Mouse (Mus musculus) left cerebral cortex, postnatal 14 days (tissue): Measurements from ENCODE around the gene Tymp. TPM values are rescaled to one million over a fixed set of nuclear protein-coding genes. Genes with fewer than 3 reads are reported as not detected.

Experiments used
- DNase-seq, 2 experiments: peaks; one replicate each; pipeline ENCODE4 v3.0.0; 2021 to 2022; ENCODE audit warnings: low spot score in 2 of 2, mixed read lengths in 1 of 2
- intact Hi-C: fragments of 180-260 bp; cut with DNase I; formaldehyde crosslinking; loops from one replicate; pipeline ENCODE4 v1.15.1; 2025
- long read RNA-seq, 2 experiments: library from polyadenylated mRNA; stranded (forward); transcript quantifications; one replicate each; pipeline ENCODE4 v2.0.0; 2021
- total RNA-seq, 2 experiments: library from RNA; stranded (reverse); gene quantifications; 2 replicates each; pipeline ENCODE4 v1.2.3; 2021

Tymp gene
- 1 to 10 TPM; 1.5 to 1.7 TPM for total RNA-seq
- long read RNA-seq, experiment 1, partial matches to known transcripts: 30 of 31 reads
- long read RNA-seq, experiment 1, other reads (novel, unspliced or antisense): 1 of 31 reads
- long read RNA-seq, experiment 2, partial matches to known transcripts: 16 of 17 reads
- long read RNA-seq, experiment 2, other reads (novel, unspliced or antisense): 1 of 17 reads

DNA sequence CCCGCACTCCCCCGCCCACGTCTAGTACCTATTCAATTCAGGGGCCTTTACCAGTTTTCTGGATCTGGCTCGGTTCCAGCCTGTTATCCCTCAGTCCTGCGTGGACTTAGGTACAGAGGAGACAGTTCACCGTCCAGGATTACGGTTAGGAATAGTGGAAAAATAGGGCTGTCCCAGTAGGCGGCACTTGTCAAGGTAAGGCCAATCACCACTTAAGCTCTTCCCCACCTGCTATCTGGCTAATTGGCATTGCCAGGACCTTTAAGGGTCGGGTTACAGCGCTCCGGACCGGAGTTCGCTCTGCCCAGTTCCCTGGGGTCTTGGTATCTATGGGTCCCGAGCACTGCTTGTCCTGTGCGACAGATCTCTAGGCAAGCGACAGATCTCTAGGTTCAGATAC lies at the start of gene Tymp:
Gene Tymp (minus strand): TSS at position 83 of the 400 bp plus-strand sequence.
- DNase-seq: no peak
- intact Hi-C loops: no loop called here

DNA sequence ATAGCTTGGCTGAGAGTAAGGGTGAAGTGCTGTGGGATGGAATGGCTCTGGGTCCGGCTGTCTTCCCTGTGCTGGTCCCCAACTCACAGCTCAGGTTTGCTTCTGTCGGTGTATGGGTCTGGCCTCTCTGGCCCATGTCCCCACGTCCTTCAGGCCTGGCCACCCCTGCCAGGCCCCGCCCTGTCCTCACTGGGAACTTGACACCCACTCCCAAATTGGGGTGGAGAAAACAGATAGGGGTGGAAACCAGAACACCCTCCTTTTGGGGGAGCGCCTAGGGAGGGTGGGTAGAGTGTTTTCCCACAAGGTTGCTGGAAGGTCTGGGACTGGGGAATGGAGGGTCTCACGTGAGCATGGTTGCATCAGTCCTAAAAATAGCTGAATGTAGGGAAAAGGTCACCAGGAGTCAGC lies 48.9 kb upstream of the Tymp start, which contains the start of gene Cpt1b:
Gene Cpt1b (minus strand): TSS at position 153 of the 411 bp plus-strand sequence.
- DNase-seq: no peak
- intact Hi-C loops: loop anchor here (5.0 kb wide), 1 partner anchor 43 kb away; the partner anchor contains the start of gene Klhdc7b

DNA sequence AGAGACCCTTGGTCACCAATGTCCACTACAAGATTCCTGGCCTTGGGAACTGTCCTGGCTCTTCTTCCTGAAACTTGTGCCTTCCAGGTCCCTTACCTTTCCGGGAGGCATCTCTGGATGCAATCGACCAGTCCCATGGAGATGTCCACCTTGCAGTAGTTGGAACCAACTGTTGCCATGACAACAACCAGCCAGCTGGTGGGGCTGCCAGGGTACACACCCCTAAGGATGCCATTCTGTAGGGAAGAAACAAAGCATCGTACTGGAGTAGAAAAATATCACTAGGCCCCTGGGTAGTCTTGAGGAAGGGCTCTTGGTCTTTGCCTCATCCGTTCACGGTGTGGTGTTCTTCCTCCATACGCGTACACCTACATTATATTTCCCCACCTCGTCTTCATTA lies 47.8 kb upstream of the Tymp start:
- intact Hi-C loops: loop anchor here (5.0 kb wide), 1 partner anchor 42 kb away; the partner anchor contains the start of gene Klhdc7b
- DNase-seq: no peak

DNA sequence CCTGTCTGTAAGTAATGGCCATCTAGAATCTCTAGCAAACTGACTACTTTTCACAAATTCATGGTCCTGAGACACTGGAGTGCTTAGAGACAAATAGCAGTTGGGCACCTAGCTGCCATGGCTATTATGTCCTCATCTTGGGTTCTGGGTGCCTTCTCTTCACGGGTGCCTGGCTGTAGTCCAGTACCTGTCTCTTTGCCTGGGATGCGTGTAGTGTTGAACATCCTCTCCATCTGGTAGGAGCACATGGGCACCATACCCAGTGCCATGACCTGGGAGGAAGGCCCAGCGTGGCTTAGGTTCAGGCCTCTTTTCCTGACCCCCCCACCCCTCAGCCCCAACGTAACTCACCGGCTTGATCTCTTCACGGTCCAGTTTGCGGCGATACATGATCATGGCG lies 45.1 kb upstream of the Tymp start:
- DNase-seq: no peak
- intact Hi-C loops: no loop called here

DNA sequence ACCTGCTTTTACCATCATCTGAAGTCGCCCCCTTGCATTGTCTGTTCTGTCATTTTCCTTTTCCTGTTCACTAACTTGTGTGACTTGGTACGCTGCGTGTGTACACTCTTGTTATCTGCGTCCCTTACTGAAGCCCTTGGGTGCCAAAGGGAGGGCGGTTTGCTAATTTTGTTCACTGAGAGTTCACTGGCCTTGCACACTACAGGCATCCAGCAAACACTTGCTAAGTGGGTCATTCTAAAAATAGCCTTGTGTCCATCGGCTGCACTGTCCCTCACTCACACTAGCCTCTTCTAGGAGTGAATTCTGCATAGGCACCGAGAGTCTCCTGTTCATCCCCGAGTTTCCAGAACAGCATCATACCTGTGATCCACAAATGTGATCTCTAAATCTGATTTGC lies 38.4 kb upstream of the Tymp start:
- DNase-seq: no peak
- intact Hi-C loops: no loop called here

DNA sequence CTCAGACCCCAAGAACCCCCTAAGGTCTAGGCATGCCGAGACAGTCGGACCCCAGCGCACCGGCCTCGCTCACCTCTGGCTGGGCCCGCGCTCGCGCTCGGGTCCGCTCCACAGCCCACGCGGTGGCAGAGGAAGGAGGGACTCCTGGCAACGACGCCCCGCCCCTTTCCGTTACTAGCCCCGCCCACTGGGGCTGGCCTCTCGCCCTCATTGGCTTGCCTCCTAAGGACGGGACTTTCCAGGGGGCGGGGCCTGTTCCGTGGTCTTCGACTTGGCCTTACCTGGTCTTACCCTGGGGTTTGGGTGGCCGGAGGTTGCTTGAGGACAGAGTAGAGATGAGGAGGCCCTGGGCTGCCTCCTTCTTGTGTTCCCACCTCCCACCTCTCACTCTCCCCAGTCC lies 33.3 kb upstream of the Tymp start, which contains the start of gene Syce3:
Gene Syce3 (minus strand): TSS at position 386 of the 400 bp plus-strand sequence.
- no peak for DNase-seq
- intact Hi-C loops: no loop called here

DNA sequence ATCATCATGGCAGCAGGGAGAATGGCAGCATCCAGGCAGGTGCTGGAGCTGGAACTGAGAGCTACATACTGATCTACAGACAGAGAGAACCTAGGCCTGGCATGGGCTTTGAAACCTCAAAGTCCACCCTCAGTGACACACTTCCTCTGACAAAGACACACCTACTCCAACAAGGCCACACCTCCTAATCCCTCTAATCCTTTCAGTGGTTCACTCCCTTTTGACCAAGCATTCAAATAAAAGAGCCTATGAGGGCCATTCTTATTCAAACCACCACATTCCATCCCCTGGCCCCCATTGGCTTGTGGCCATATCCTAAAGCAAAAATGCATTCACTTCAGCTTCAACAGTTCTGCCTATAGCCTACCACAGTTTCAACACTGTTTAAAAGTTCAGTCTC lies 29.9 kb upstream of the Tymp start:
- no peak for DNase-seq
- intact Hi-C loops: no loop called here

DNA sequence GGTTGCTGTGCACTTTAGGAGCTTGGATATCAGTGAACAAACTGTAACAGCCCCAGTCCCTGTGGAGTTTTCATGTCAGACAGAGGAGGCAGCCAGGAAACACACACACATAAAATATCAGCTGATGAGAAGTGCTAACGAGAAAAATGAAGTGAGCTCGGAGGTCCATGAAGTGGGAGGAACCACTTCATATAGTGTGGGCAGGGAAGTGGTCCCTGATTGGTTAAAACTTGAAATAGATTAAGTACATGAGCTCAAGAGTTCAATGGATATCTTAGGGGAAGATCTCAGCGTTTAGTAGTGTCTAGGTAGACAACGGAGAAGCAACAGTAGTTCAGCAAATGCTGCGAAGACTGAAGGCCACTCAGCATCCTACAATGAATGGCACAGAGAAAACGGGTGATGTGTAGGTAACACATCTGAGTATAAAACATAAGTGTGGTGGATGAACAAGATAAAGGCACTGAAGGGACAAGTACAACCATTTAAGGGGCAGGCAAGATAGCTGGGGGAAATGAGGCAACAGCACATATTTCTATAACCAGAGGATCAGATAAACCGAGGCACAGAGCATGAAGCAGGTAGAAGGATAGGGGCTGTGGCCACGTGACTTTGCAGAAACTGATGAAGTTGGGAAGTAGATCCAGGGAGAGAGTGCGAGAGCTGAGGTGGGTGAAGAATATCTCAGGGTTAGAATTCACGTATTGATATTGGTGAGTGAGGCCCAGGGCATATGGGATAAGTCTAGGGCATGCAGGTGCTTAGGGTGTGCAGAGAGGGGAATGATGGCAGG lies 28.2 kb upstream of the Tymp start:
- no peak for DNase-seq

DNA sequence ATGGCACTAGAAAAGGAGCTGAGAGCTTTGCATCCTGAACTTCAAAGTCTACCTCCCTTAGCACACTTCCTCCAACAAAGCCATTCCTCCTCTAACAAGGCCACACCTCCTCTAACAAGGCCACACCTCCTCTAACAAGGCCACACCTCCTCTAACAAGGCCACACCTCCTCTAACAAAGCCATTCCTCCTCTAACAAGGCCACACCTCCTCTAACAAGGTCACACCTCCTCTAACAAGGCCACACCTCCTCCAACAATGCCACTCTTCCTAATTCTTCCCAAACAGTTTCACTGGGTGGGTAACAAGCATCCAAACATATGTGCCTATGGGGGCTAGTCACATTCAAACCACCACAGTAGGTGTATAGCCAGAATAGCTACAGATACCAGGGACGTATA lies 25.6 kb upstream of the Tymp start:
- DNase-seq: no peak
- intact Hi-C loops: no loop called here

More for the DNA sequence above, 28.2 kb upstream of the Tymp start:
- intact Hi-C loops: no loop called here

DNA sequence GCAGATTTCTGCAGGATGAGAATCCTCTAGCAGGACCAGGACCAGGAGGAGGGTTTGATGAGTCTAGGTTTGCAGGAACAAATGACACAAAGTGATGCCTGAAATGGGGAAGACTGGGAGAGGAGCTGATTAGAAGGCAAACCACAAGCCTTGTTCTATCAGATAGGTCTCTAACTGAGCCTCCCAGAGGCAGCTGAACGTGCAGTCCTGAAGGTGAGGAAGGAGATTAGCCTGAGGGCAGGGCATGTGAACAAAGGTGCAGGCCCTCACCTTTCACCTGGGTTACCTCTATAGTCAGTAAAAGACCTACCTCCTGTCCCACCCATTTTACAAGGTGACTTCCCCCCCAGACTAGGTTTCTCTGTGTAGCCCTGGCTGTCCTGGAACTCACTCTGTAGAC lies 22.9 kb upstream of the Tymp start:
- intact Hi-C loops: no loop called here

DNA sequence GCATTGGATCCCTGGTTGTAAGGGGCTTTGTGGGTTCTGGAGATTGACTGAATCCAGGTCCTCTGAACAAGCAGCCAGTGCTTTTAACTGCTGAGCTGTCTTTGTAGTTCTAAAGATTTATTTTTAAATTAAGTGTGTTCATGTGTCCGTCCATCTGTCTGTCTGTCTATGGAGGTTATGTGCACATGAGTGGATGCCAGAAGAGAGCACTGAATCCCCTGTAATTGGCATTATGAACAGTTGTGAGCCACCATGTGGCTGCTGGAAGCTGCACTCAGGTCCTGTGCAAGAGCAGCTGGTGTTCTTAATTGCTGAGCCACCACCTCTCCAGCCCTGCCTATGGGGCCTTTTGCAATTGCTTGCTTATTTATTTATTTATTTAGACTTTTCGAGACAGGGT lies 21.3 kb upstream of the Tymp start:
- intact Hi-C loops: no loop called here
- DNase-seq: no peak

More for the DNA sequence above, 22.9 kb upstream of the Tymp start:
- no peak for DNase-seq

DNA sequence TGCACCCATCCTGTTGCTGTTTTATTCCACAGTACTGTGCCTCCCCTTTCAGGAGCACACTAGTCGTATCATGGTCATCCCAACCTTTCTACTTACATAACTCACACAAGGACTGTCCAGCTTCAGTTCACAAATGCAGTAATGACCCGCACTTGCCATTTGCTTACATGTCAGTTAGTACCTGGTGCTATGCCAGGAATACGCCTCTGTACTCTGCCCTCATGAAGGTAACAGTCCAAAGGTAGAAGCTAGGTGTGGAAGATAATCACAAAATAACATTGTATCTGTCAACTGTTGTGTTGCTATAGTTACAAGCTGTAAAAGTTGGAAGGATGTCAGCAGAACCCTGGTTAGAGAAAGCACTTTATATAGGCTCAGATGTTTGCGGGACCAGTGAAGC lies 20.0 kb upstream of the Tymp start:
- intact Hi-C loops: no loop called here
- DNase-seq: no peak

DNA sequence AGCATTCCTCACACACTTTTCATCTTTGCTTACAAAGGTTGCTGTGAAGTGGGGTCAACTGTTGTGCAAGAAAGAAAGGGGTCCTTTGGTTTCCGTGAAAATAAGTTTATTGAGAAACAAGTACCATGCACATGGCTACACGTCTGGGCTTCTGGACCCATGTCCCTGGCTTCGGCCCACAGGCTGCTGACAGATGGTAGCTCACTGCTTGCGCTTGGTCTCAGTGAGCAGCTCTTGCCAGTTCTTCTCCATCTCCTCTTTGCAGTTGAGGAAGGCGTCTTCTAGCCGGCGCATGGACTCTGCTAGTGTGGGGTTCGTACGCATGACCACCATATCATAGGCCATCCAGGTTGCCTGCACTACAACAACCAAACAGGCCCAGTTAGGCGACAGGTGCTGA lies 13.2 kb upstream of the Tymp start:
- intact Hi-C loops: no loop called here
- no peak for DNase-seq

DNA sequence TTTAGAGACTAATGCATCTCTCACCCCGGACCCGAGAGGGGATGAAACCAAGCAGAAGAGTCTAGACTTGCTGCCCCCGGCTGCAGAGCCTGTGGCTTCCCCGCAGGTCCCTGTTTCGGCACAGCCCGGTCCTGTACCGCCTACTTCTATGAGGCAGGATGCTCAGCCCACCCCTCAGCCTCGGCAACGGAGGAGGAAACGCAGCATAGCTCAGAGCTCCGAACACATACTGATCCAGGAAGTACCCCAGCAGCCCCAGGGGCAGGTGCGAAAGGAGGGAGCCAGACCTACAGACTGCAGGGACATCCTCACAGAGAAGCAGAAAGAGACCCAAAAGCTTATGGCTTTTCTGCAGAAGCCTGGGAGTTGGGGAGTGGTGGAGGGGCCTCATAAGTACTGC lies 10.3 kb upstream of the Tymp start:
- intact Hi-C loops: no loop called here
- no peak for DNase-seq

DNA sequence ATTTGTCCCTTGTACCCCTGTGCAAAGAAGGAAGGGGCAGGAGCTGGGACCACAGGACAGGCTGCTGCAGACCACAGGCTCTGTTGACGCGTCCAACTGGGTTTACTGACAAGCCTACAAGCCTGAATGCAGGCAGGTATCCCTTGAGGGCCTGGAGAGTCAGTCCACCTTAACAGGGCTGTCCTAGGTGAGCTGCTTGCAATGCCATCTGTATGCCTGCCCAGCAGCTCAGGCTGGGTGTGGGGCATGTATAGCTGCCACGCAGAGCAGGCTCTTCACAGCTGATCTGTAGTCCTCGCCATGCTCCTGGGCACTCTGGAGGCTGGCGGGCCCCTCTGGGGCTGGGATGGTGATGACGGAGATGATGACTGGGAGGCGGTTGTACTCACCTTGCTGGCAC lies 7.8 kb upstream of the Tymp start, which contains the start of gene Klhdc7b:
Gene Klhdc7b (plus strand): TSS at position 301 of the 400 bp plus-strand sequence.
- DNase-seq: no peak
- intact Hi-C loops: loop anchor here (5.0 kb wide), 1 partner anchor 43 kb away; the partner anchor contains the start of genes C730034F03Rik, Chkb, Cpt1b and Gm44502

DNA sequence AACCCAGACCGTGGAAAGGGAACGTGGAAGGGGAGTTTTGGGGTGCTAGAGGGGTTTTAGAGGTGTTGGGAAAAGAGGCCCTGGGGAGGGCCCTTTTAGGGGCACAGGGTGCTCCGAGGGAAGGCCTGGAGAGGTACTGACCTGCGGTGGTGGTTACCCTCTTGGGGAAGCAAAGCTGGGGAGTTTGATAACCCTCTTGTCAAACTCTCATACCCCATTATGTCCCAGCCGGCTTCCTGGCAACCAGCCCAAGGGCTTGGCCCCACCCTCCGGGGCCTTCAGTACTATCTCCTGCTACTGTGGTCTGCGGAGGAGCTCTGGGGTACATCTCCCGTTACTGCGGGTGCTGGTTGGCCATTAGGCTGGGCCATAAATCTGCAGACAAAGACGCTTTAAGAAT lies 2.6 kb upstream of the Tymp start:
- intact Hi-C loops: no loop called here
- no peak for DNase-seq

DNA sequence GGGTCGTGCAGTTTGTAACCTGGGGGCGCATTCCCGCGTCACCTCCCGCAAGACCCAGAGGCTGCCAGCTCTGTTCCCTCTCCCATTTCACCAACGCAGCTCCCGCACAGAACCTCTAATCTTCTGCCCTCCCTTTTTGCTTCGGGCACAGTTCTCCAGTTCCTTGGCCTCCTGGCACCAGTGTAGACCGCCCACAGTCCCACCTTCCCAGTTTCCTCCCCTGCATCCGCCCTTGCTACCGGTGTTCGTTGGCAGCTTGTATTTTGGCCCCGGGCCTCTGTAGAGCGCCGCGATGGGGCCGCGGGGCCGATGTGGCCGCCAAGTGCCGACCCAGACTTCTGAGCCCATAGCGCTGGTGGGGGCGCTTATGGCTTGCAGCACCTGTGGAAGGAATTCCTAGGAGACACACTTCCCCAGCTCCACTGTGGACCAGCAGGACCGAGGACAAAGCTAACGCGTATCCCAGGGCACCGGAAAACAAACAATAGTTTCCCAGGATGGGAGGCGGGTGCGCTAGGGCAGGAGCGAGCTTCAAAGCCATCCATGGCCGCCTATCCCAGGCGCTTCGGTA lies 2.1 kb upstream of the Tymp start, which contains the start of gene Odf3b:
Gene Odf3b (minus strand): TSS at position 452 of the 571 bp plus-strand sequence.
- intact Hi-C loops: no loop called here
- DNase-seq: no peak

DNA sequence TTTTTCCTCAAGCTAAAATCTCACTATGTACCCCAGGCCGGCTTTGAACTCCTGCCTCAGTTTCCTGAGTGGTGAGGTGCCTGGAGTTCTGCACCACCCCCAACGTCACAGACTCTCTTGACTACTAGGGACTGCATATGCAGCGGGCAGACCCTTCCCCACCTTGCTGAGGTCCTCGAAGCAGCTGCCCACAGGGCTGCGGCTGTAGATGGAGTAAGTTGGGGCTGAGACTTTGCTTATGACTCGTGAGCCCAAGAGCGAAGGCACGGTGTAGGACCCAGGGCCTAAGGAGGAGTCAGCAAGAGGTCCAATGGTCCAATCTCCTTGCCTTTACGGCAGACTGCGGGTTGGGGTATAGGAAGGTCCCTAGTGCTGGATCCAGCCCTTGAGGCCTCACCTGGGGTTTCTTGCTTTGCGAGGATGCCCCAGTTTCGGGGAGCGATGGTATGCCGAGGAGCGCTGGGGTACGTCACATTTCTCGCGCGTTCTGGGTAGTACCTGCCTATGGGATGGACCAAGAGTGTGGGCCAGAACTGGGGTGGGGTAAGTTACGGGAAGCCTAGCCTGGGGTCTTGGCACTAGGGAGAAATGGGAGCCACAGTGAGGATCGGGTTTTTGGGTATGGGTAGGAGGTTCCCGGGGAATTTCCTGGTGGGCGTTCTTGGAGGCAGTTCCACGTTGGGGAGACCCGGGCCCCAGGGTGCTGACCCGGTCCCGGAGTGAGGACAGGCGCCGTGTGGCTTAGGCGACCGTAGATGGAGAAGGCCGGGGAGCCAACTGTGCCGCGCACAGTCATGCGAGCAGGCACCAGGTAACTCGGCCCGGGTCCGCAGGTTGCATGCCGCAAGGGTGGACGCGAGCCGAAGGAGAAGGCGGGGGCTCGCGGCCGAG lies 1.3 kb upstream of the Tymp start:
- no peak for DNase-seq
- intact Hi-C loops: no loop called here

DNA sequence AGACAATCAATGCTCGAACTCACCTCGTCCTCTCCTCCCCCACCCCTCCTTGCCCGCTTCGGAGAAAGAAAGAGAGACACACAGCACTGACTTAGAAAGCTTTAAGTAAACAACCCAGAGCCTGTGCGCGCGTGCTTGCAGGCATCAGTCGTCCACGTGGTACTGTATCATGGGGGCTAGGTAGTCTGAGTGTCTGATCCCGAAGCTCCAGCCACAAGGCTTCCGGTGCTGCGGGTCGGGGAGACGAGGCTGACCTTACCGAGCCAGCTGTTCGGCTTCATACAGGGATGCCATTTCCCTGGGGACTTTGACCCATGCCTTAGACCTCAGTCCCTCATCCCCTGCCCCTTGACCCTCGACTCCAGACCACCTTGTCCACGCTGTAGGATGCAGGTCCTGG lies 523 bp upstream of the Tymp start:
- intact Hi-C loops: no loop called here
- no peak for DNase-seq
